Mouse (Mus musculus) CH12F3 (cell line): ENCODE results near the gene Zbtb40.

Experiments
- in situ Hi-C: fragments of 300-500 bp; cut with MboI; formaldehyde crosslinking; loops from 2 replicates; pipeline ENCODE4 v1.14.3; 2020; ENCODE audit warnings: low sequenced_read_pairs

Zbtb40 gene

GRCm38 (mm10) chr4:136981347-136981746 is 67.3 kb downstream of the Zbtb40 start:
- in situ Hi-C loops = no loop called here

DNA sequence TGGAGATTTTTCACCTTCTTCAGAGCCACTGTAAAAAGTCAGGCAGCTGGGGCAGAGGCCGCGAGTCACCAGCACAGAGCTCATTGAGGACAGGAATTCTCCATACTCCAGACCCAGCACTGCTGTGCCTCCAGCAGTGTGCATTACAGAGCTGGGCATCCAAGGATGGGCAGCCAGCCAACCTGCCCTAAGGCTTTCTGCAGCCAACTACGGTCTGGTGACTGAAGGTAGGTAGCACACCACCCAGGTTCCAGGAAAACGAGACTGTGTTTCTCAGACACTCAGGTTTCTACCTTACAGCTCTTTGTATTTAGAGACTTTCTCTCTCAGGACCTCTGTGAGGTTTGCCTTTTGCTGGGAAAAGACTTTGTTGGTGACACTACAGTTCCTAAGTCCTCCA is 67.7 kb downstream of the Zbtb40 start:
- in situ Hi-C loops = no loop called here

GRCm38 (mm10) chr4:136977244-136977643 is 71.4 kb downstream of the Zbtb40 start:
- in situ Hi-C loops = loop anchor here (5.0 kb wide), 1 partner anchor 85 kb away; the partner anchor contains the start of gene C1qc

- in situ Hi-C loops = no loop called here
These were observed 77.7 kb downstream of the Zbtb40 start for GRCm38 (mm10) chr4:136970939-136971338.

- in situ Hi-C loops = no loop called here
These were observed 78.9 kb downstream of the Zbtb40 start for GRCm38 (mm10) chr4:136969503-136970276.

DNA sequence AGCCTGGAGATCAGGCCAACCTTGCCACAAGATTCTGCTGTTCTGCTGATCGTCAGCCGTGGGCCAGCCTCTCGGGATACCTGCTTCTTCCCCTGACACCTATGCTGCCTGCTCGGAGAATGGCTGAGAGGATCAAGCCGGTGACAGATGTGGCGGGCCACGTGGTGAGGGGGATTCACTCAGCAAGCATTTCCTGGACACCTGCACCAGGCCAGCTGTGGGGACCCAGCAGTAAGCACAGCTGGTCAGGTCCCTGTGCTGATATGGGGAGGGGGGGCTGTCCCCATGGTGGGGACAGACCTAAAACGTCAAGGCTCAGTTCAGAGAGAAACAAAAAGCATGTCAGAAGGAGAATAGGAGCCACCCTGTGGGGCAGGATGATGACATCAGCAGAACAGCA is 79.5 kb downstream of the Zbtb40 start:
- in situ Hi-C loops = no loop called here

DNA sequence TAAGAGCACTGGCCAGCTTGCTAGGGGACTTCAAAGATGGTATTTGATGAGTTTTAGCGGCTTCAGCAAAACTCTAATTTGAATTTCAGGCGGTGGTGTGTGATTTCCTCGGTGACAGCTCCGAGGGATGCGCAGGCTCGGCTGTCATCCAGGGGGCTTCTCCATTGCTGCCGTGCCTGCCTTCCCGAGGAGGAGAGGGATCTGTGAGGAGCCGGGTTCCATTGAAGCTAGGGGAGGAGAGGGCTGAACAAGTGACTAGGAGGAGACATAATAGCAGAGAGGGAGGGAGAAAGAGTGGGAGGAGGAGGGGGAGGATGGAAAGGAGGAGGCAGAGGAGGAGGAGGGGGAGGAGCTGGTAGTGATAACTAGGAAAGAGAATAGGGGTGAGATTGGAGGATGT is 81.1 kb downstream of the Zbtb40 start:
- in situ Hi-C loops = no loop called here

- in situ Hi-C loops = no loop called here
These were observed 81.9 kb downstream of the Zbtb40 start for GRCm38 (mm10) chr4:136966493-136967390.

GRCm38 (mm10) chr4:136964990-136965421 is 83.6 kb downstream of the Zbtb40 start:
- in situ Hi-C loops = no loop called here

- in situ Hi-C loops = no loop called here
These were observed 86.2 kb downstream of the Zbtb40 start for GRCm38 (mm10) chr4:136962447-136962846.

DNA sequence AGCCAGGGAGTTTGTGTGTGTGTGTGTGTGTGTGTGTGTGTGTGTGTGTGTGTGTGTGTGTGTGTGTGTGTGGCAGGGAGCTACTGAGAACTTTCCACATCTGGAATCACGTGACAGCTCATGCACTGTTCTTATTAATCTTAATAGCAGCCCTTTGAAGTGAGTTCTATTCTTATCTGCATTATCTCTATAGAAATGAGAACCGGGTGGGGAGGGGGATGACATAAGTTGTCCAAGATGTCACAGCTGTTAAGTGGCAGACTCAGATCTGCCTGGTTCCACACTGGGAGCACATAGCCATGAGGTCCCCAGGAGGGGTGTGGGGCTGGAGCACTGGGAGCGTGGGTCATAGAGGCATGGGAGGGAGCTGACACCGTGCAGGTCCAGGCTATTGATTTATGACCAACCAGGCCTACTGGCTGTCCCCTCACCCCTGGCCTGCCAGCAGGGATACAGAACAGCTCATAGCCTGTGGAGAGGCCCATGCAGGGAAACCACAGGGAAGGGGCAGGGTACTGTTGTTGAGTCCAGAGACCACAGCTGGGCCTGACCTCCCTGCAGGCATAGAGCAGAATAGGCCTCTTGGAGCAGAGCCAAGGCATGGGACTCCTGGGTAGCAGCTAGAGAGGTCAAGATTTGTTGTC is 86.8 kb downstream of the Zbtb40 start:
- in situ Hi-C loops = no loop called here

DNA sequence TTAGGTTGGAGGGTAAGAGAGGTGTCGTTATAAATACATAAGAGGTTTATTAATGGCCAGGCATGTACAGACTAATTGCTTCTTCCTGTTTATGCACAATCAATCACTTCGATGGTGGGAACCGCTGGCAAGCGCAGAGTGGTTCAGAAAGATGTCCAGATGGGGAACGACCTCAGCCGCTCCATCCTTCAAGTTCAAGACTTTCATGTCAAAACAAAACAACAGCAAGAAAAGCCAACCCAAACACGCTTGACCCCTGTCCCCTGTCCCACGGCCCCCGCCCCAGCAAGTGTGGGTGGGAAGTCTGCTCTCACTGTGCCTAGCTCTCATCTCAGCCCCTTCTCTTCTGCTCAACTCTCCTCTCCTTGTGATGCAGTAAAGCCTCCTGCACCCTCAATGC is 88.0 kb downstream of the Zbtb40 start:
- in situ Hi-C loops = no loop called here

DNA sequence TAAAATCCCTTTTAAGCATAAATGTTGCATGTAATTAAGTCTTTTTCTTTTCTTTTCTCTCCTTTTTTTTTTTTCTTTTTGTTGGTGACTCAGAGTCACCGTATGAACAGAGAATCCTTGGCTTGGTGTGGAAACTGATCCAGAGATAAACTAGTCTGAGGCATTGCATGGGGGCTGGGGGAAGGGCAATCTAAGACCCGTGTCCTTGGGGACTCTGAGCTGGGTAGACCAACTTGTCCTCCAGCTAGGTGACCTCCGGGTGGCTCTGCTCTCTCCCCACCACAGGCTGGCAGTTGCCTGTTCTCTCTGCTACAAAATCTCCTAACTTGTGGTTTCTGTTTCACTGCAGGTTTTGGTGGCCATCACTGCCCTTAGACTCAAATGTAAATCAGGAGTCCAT is 88.5 kb downstream of the Zbtb40 start:
- in situ Hi-C loops = no loop called here

- in situ Hi-C loops = no loop called here
These were observed 91.7 kb downstream of the Zbtb40 start, which contains the start of gene Epha8 for GRCm38 (mm10) chr4:136956751-136957446. Gene Epha8, minus strand, starts transcription at chr4:136956816.

GRCm38 (mm10) chr4:136954562-136954961 is 94.0 kb downstream of the Zbtb40 start:
- in situ Hi-C loops = no loop called here

GRCm38 (mm10) chr4:136949266-136949989 is 99.2 kb downstream of the Zbtb40 start:
- in situ Hi-C loops = no loop called here

- in situ Hi-C loops = no loop called here
These were observed 103.2 kb downstream of the Zbtb40 start for GRCm38 (mm10) chr4:136945397-136945796.

DNA sequence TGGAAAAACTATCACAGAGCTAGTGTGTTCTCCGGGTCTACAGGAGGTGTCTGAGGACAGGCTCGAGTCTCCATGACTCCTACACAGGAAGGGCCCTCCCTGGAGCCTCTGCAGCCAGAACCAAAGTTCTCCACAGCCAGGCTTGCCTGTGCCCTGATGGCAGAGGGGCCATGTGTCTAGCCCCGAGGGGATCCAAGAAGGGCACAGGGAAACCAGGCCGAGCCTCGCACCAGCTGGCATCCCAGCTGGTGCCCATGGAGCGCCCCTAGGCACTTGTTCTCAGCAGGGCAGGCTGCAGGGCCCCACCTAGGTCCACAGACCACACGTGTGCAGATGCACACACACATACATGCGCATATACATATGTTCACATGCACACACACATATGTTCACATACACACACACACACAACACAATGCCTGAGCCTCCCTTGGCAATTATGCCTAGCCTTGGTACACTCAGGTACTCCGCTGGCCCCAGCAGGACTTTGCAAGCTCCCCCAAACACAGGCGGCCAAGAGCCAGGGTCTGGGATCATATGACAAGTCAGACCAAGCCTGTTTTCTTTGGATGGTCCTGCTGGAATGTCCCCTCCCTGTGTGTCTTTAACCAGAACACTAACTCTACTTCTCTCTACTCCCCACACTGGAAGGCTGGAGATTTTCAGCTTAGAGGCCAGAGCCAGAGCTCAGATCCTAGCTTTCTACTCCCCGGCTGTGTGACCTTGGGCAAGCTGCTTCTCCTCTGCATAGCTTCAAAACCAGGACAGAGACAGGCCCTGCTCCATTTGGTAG is 103.8 kb downstream of the Zbtb40 start:
- in situ Hi-C loops = no loop called here

GRCm38 (mm10) chr4:136943175-136943574 is 105.4 kb downstream of the Zbtb40 start:
- in situ Hi-C loops = no loop called here
